Mouse (Mus musculus) heart, adult 2 months (tissue): ENCODE measurements around the gene Olfr822.

Experiments used
- CTCF ChIP-seq: fragments of 200-600 bp; IDR thresholded peaks from 2 replicates; pipeline ENCODE4 v1.8.1; 2022; ENCODE audit warnings: antibody characterized with exemption, mild to moderate bottlenecking, moderate library complexity
- POLR2A ChIP-seq: fragments of 200-500 bp; IDR thresholded peaks from 2 replicates; pipeline ENCODE4 v1.6.1; 2011; ENCODE audit warnings: mild to moderate bottlenecking, low read depth, low read length, control low read depth; ENCODE audit not compliant: insufficient read depth

DNA sequence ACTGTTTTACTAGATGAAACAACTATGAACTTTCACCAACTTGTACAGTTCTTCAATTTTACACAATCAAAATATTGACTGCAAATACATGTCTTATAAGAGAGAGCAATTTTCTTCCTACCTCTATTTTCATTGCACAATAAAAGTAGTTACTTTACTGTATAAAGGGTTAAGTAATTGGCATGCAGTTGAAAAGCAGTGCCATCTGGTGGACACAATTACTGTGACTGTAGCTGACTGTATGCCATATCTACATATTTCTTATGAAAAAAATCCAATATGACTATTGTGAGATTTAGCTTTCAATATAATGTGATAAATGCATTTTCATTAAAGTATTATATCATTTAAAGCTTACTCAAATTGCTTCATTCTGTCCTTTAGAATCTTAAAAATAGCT, 25.1 kb downstream of the Olfr822 start:
- TF ChIP-seq CTCF (no peak), POLR2A (no peak)
